Mouse (Mus musculus) lung, embryonic 15.5 days (tissue): ENCODE measurements around the gene Zfyve26. TPM values are rescaled to one million over a fixed set of nuclear protein-coding genes. Genes with fewer than 3 reads are reported as not detected.

Source experiments
- ATAC-seq: fragments of 200-750 bp; cut with Nextera tagmentation; 2 replicates; pipeline ENCODE4 v1.8.0; 2017; ENCODE audit warnings: moderate number of reproducible peaks, borderline replicate concordance; ENCODE audit not compliant: low FRiP score, low TSS enrichment; ENCODE audit errors: extremely low read depth
- H3K27ac ChIP-seq: fragments of 300-500 bp; sonication (generic); 2 replicates; pipeline ENCODE4 v1.5.1; 2015; ENCODE audit warnings: moderate library complexity, mild to moderate bottlenecking, inconsistent platforms
- H3K27me3 ChIP-seq: fragments of 300-500 bp; sonication (generic); 2 replicates; pipeline ENCODE4 v1.6.1; 2015; ENCODE audit warnings: inconsistent platforms
- H3K36me3 ChIP-seq: fragments of 300-500 bp; sonication (generic); 2 replicates; pipeline ENCODE4 v1.6.1; 2015; ENCODE audit warnings: inconsistent platforms
- H3K4me1 ChIP-seq: fragments of 300-500 bp; sonication (generic); 2 replicates; pipeline ENCODE4 v1.6.1; 2015; ENCODE audit warnings: inconsistent platforms
- H3K4me2 ChIP-seq: fragments of 300-500 bp; sonication (generic); 2 replicates; pipeline ENCODE4 v1.6.1; 2015; ENCODE audit warnings: inconsistent platforms, mild to moderate bottlenecking, moderate library complexity
- H3K4me3 ChIP-seq: fragments of 300-500 bp; sonication (generic); 2 replicates; pipeline ENCODE4 v1.5.1; 2015; ENCODE audit warnings: mild to moderate bottlenecking, inconsistent platforms
- H3K9ac ChIP-seq: fragments of 300-500 bp; sonication (generic); 2 replicates; pipeline ENCODE4 v1.6.1; 2015; ENCODE audit warnings: inconsistent platforms
- H3K9me3 ChIP-seq: fragments of 300-500 bp; sonication (generic); 2 replicates; pipeline ENCODE4 v1.6.1; 2016; ENCODE audit warnings: inconsistent platforms
- WGBS: fragments of 180-500 bp; shearing (Covaris S2); methylation state at CpG from one replicate; pipeline ENCODE4 v1.1.7; 2015; 5-methylcytosine and 5-hydroxymethylcytosine counted together
- polyA plus RNA-seq: library from polyadenylated mRNA; unstranded; fragments of >200 nt; fragmentation: Nextera tagmentation; extraction: Ambion mirVana; gene quantifications from 2 replicates; pipeline ENCODE4 v1.2.1, GENCODE M21; 2015

The Zfyve26 gene
- polyA plus RNA-seq, 1 experiment from 2014 or later = 12.3 TPM

DNA sequence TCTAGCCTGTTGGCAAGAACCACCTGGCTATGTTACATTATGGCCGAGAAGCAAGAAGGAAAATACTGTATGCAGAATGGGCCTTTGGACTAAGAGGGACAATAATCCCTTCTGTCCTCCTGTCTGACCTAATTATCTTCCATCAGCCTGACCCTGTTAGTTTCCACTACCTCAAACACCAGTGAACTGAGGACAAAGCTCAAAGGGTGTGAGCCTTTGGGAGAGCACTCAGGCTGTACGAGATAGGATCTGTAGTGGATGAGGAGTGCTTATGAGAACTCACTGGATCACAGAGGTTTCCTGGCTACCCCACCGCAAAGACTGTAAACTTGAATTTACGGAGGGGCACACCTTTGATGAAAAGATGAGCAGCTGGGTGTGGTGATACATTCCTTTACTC is 17.6 kb upstream of the Zfyve26 start:
- Histone ChIP-seq H3K4me2 (no peak overlapping the region), H3K9me3 (no peaks in the 10 kb centered on the region), H3K4me3 (no peak overlapping the region), H3K9ac (no peak overlapping the region), H3K27ac (no peak overlapping the region), H3K36me3 (no peaks in the 10 kb centered on the region), H3K4me1 (no peaks in the 10 kb centered on the region), H3K27me3 (no peaks in the 10 kb centered on the region)
- ATAC-seq = no peak
- whole genome bisulfite sequencing = 89% methylated on average over 4 of the region's 4 CpGs

DNA sequence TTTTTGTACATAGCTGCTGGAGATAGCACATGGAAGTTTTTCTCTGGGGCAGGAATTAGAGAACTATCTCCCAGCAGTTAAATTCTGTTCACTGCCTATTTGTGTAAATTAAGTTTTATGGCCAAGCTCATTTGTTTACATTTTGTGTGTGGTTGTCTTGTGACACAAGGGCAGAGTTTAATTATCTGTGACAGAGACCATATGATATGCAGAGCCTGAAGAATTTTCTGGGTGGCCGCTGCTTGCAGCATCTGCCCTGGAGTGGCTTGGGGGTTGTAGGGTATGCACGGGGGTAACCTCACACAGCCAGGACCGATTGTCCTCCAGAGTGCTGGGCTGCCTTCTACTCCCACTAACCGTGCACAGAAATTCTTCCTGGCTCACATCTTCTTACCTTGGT is 9.9 kb upstream of the Zfyve26 start:
- Histone ChIP-seq H3K4me2 (no peak overlapping the region), H3K4me3 (no peak overlapping the region), H3K36me3 (no peaks in the 10 kb centered on the region), H3K9ac (no peak overlapping the region), H3K9me3 (no peaks in the 10 kb centered on the region), H3K27ac (0 out of 2 replicates have a peak overlapping the region, but pooled peaks have one; percentile 24), H3K4me1 (no peaks in the 10 kb centered on the region), H3K27me3 (no peaks in the 10 kb centered on the region)
- peak; percentile 73; the same call in 1 of the 2 replicates for ATAC-seq
- 34% methylated on average over 4 of the region's 4 CpGs for WGBS

DNA sequence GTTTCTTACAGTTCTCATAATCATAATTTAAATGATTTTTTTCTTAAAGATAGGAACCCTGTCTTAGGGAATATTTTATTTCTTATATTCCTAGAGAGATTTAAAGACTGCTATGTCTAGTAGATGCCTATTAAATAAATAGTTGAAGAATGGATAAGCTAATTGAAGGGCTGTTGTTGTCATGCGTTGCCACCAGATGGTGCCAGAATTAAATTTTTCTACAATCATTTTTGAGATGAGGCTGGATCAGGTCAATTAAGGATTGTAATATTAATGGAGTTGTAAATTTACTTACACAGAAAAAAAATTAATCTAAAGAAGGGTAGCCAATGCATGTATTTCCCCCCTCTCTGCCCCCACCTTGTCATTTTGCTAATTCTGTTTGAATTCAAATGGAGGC is 9.0 kb upstream of the Zfyve26 start:
- no peaks in the 10 kb centered on the region for H3K36me3 ChIP-seq
- ATAC-seq = no peak
- H3K4me1 ChIP-seq = no peaks in the 10 kb centered on the region
- H3K4me2 ChIP-seq = no peak overlapping the region
- no peak overlapping the region for H3K4me3 ChIP-seq
- no peaks in the 10 kb centered on the region for H3K9me3 ChIP-seq
- 50% methylated on average over 1 of the region's 1 CpGs for WGBS
- no peak overlapping the region for H3K9ac ChIP-seq
- no peak overlapping the region for H3K27ac ChIP-seq
- no peaks in the 10 kb centered on the region for H3K27me3 ChIP-seq

DNA sequence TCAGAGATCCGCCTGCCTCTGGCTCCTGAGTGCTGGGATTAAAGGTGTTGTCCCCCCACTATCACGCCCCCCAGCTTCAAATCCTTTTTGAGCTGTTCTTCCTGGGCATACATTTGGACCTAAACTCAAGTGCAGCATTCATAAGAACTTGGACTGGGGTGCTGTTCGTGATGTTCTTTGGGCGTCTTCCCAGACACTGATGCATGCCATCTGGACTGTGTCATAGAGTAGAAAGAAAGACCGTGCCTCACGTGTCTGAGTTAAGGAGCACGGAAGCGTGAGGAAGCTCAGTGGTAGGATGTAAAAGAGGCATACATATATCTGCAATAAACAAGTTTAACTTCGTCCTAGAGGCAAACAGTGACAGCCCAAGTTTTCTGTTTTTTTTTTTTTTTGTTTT is 5.7 kb upstream of the Zfyve26 start:
- 57% methylated on average over 9 of the region's 9 CpGs for WGBS
- Histone ChIP-seq H3K9me3 (no peaks in the 10 kb centered on the region), H3K36me3 (no peaks in the 10 kb centered on the region), H3K4me2 (no peak overlapping the region), H3K27ac (peak overlapping the region; percentile 33; the same call in 1 of the 2 replicates), H3K27me3 (no peaks in the 10 kb centered on the region), H3K4me3 (no peak overlapping the region), H3K9ac (no peak overlapping the region), H3K4me1 (peaks cover 6% of the 10 kb centered on the region)
- ATAC-seq = peak; percentile 40

DNA sequence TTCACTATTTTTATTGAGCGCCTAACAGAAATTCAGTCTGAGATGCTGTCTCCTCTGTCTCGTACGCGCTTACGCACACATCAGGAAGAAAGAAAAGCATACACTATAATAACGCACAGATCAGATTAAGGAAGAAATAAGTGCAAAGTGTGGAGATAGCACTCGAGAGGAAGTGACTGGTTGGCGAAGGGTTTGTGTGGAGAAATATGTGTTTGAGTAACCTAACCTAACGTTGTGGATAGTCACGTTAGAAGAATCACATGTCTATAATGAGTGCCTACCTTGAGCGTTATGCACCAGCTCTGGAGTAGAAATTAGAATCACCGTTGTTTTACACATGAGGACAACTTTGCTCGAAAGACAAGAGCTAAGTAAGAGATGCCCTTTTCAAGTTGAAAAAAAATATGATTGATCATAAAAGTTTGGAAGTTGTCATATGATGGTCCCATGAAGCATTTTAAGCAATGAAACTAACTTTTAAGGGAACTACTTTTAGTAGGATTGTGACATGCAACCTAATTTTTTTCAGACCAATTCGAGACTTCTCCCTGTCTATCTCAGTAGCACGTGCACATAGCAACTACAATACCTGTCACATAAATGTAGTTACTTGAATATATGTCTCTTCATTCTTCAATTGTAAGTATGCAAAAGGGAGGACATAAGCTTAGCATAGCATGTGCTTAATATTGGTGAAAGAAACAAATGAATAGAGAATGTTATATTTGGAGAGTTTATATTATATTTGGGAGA is 2.0 kb upstream of the Zfyve26 start:
- peak overlapping the region; percentile 69 for H3K4me2 ChIP-seq
- H3K36me3 ChIP-seq = no peaks in the 10 kb centered on the region; the same call in 1 of the 2 replicates
- peak overlapping the region; percentile 71 for H3K4me3 ChIP-seq
- no peak for ATAC-seq
- 12% methylated on average over 15 of the region's 15 CpGs for WGBS
- H3K27me3 ChIP-seq = no peaks in the 10 kb centered on the region
- H3K9ac ChIP-seq = peak overlapping the region; percentile 58
- no peak overlapping the region for H3K27ac ChIP-seq
- no peaks in the 10 kb centered on the region for H3K9me3 ChIP-seq
- H3K4me1 ChIP-seq = peaks cover 18% of the 10 kb centered on the region

DNA sequence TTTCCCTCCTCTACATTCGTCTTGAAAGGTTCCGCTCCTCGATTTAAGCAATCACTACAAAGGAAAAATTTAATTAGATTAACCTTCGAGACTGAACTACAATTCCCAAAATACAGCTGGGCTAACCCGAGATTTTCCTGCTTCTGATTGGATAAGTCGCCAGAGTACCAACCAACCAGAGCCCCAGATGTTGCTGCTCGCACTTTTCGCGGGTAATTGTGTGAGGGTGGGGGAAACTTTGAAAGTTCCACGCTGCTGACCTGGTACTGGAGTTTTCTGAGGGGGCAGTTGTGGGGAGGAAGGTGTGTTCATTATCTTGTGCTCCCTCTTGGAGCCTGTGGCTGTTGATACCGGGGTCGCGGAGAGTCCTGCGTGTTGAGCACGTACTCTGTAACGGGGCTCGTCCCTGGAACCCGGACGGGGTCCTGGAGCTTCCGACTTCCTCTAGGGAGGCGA is 1.0 kb upstream of the Zfyve26 start, which contains the start of gene Rad51b:
Rad51b (plus strand) TSS at position 162 of the 456 bp plus-strand sequence.
- Histone ChIP-seq H3K4me1 (peaks cover 18% of the 10 kb centered on the region), H3K9me3 (no peaks in the 10 kb centered on the region), H3K27me3 (no peaks in the 10 kb centered on the region), H3K9ac (peak within 1 kb of the TSS; percentile 68), H3K4me3 (peak within 1 kb of the TSS; percentile 71), H3K27ac (peak within 1 kb of the TSS; percentile 21), H3K4me2 (peak within 1 kb of the TSS; percentile 69), H3K36me3 (peaks cover 3% of the 10 kb centered on the region; the same call in 1 of the 2 replicates)
- peak; percentile 79; the same call in 1 of the 2 replicates for ATAC-seq
- WGBS = under 1% methylated on average over 21 of the region's 21 CpGs

DNA sequence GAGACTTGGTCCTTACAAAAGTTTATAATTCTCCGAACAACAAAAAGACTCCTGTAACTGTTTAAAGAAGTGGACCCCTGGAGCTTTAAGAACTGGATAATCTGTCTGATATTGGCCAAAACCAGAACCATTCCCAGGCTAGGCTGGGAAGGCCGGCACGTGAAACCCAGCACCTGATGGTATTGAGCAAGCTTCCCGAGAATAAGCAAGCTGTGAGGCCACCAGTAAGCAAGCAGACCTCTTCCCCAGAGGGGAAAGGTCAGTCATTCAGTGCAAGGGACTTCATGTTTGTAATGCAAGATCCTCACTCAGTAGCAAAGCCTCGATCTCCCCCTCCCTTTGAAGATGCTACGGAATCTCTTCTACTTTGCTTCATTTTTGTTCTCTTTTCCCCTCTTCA is 3.2 kb downstream of the Zfyve26 start:
- ATAC-seq = no peak
- H3K4me3 ChIP-seq = no peak overlapping the region
- H3K9me3 ChIP-seq = no peaks in the 10 kb centered on the region
- no peak overlapping the region for H3K27ac ChIP-seq
- H3K4me1 ChIP-seq = peaks cover 13% of the 10 kb centered on the region
- H3K4me2 ChIP-seq = no peak overlapping the region
- no peaks in the 10 kb centered on the region for H3K27me3 ChIP-seq
- no peak overlapping the region for H3K9ac ChIP-seq
- 75% methylated on average over 6 of the region's 6 CpGs for WGBS
- H3K36me3 ChIP-seq = peaks cover 13% of the 10 kb centered on the region; the same call in 1 of the 2 replicates

GRCm38 (mm10) chr12:79282595-79282994 is 13.5 kb downstream of the Zfyve26 start:
- Histone ChIP-seq H3K4me1 (no peaks in the 10 kb centered on the region), H3K27ac (no peak overlapping the region), H3K9ac (no peak overlapping the region), H3K4me2 (no peak overlapping the region), H3K4me3 (no peak overlapping the region), H3K27me3 (no peaks in the 10 kb centered on the region), H3K36me3 (peaks cover 84% of the 10 kb centered on the region), H3K9me3 (no peaks in the 10 kb centered on the region)
- WGBS = 89% methylated on average over 8 of the region's 8 CpGs
- no peak for ATAC-seq

GRCm38 (mm10) chr12:79279513-79280115 is 16.5 kb downstream of the Zfyve26 start:
- no peak for ATAC-seq
- no peak overlapping the region for H3K9ac ChIP-seq
- WGBS = 85% methylated on average over 13 of the region's 13 CpGs

DNA sequence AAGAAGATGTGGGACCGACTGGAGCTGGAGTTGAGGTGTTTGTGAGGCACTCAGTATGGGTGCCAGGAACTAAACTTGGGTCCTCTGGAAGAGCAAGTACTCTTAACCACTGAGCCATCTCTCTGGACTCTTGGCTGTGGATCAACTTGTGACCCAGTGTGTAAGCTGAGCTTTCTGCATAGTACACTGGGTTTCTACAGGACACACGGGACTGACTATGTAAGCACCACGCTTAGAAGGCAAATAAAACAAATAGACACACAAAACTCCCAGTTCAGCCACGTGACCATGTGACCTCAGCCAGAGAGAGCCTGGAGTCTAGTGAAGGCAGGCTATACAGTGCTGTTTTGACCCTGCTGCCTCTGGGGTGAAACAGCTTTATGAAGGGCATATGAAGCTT is 23.5 kb downstream of the Zfyve26 start:
- no peak for ATAC-seq
- Histone ChIP-seq H3K27me3 (no peaks in the 10 kb centered on the region), H3K4me2 (no peak overlapping the region), H3K36me3 (peaks cover 90% of the 10 kb centered on the region), H3K9ac (no peak overlapping the region), H3K4me1 (no peaks in the 10 kb centered on the region), H3K4me3 (no peak overlapping the region), H3K27ac (no peak overlapping the region), H3K9me3 (no peaks in the 10 kb centered on the region)
- 80% methylated on average over 4 of the region's 4 CpGs for WGBS

More at GRCm38 (mm10) chr12:79279513-79280115, 16.5 kb downstream of the Zfyve26 start:
- H3K27me3 ChIP-seq = no peaks in the 10 kb centered on the region
- no peak overlapping the region for H3K4me2 ChIP-seq
- H3K9me3 ChIP-seq = no peaks in the 10 kb centered on the region
- peaks cover 85% of the 10 kb centered on the region for H3K36me3 ChIP-seq
- no peak overlapping the region for H3K27ac ChIP-seq
- H3K4me3 ChIP-seq = no peak overlapping the region
- H3K4me1 ChIP-seq = no peaks in the 10 kb centered on the region

GRCm38 (mm10) chr12:79261035-79261434 is 35.1 kb downstream of the Zfyve26 start:
- H3K4me3 ChIP-seq = no peak overlapping the region
- H3K9ac ChIP-seq = no peak overlapping the region
- H3K36me3 ChIP-seq = peaks cover 45% of the 10 kb centered on the region
- no peaks in the 10 kb centered on the region for H3K9me3 ChIP-seq
- H3K4me1 ChIP-seq = no peaks in the 10 kb centered on the region
- no peak for ATAC-seq
- H3K27me3 ChIP-seq = no peaks in the 10 kb centered on the region
- no peak overlapping the region for H3K4me2 ChIP-seq
- WGBS = 49% methylated on average over 5 of the region's 5 CpGs
- H3K27ac ChIP-seq = no peak overlapping the region

DNA sequence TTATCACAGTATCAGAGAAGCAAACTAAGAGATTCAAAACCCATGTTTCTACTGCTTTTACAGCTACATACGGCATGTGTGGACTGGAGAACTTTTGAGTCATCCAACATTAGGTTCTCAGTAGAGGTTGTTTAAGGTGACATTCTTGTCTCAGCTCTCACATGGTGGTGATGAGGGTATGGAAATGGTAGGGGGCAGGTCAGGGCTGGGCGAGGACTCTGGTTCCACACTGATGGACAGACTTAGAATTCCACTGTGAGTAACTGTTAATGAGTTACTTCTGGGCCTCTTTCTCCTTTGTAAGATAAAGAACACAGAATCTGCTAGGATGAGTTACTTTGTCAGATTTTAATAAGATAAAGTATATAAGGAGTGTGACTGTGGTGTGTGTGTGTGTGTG is 36.0 kb downstream of the Zfyve26 start:
- Histone ChIP-seq H3K4me1 (no peaks in the 10 kb centered on the region), H3K27me3 (no peaks in the 10 kb centered on the region), H3K36me3 (peaks cover 40% of the 10 kb centered on the region), H3K9me3 (no peaks in the 10 kb centered on the region), H3K27ac (no peak overlapping the region), H3K4me3 (no peak overlapping the region), H3K4me2 (no peak overlapping the region), H3K9ac (no peak overlapping the region)
- 84% methylated on average over 2 of the region's 2 CpGs for WGBS
- no peak for ATAC-seq
